Mouse (Mus musculus) heart, embryonic 14.5 days (tissue): ENCODE measurements around the gene Chd8. TPM values are rescaled to one million over a fixed set of nuclear protein-coding genes. Genes with fewer than 3 reads are reported as not detected.

Experiments used
- ATAC-seq: fragments of 200-750 bp; cut with Nextera tagmentation; 2 replicates; pipeline ENCODE4 v1.8.0; 2017; ENCODE audit warnings: low read depth, moderate TSS enrichment; ENCODE audit not compliant: insufficient number of reproducible peaks, insufficient read depth, low FRiP score
- H3K27ac ChIP-seq, 2 experiments: fragments of 200-500 bp in 1 of 2; fragments of 300-500 bp in 1 of 2; sonication (generic) in 1 of 2; replicated peaks in 1 of 2; 2 replicates each; pipeline ENCODE4 v1.5.1; 2012 to 2014; ENCODE audit warnings: low read depth in 2 of 2, low read length in 2 of 2, control low read depth in 1 of 2, mild to moderate bottlenecking in 1 of 2, mixed read lengths in 1 of 2; ENCODE audit not compliant: control insufficient read depth in 1 of 2, insufficient read depth in 1 of 2
- H3K27me3 ChIP-seq: fragments of 300-500 bp; sonication (generic); 2 replicates; pipeline ENCODE4 v1.6.1; 2014; ENCODE audit warnings: mild to moderate bottlenecking, low read length, control low read depth; ENCODE audit not compliant: control insufficient read depth, insufficient read depth
- H3K36me3 ChIP-seq: fragments of 300-500 bp; sonication (generic); 2 replicates; pipeline ENCODE4 v1.6.1; 2014; ENCODE audit warnings: mild to moderate bottlenecking, control low read depth, low read length, mixed read lengths; ENCODE audit not compliant: control insufficient read depth, insufficient read depth
- H3K4me1 ChIP-seq, 2 experiments: fragments of 200-500 bp in 1 of 2; fragments of 300-500 bp in 1 of 2; sonication (generic) in 1 of 2; 2 replicates each; pipeline ENCODE4 v1.6.1; 2012 to 2014; ENCODE audit warnings: low read length in 2 of 2, control low read depth in 1 of 2, mixed read lengths in 1 of 2; ENCODE audit not compliant: control insufficient read depth in 2 of 2, insufficient read depth in 2 of 2
- H3K4me2 ChIP-seq: fragments of 300-500 bp; sonication (generic); 2 replicates; pipeline ENCODE4 v1.6.1; 2014; ENCODE audit warnings: mild to moderate bottlenecking, low read length
- H3K4me3 ChIP-seq, 2 experiments: fragments of 200-500 bp in 1 of 2; fragments of 300-500 bp in 1 of 2; sonication (generic) in 1 of 2; 2 replicates each; pipeline ENCODE4 v1.5.1; 2012 to 2014; ENCODE audit warnings: low read length in 2 of 2, mild to moderate bottlenecking in 2 of 2, control low read depth in 1 of 2, low read depth in 1 of 2, moderate library complexity in 1 of 2; ENCODE audit not compliant: control insufficient read depth in 1 of 2, insufficient read depth in 1 of 2
- H3K9ac ChIP-seq: fragments of 300-500 bp; sonication (generic); 2 replicates; pipeline ENCODE4 v1.6.1; 2014; ENCODE audit warnings: mild to moderate bottlenecking, low read length
- H3K9me3 ChIP-seq: fragments of 300-500 bp; sonication (generic); 2 replicates; pipeline ENCODE4 v1.6.1; 2016; ENCODE audit warnings: low read length, control low read depth; ENCODE audit not compliant: control insufficient read depth
- WGBS: fragments of 180-500 bp; shearing (Covaris S2); extraction: QIAGEN DNeasy Blood & Tissue Kit; methylation state at CpG from one replicate; pipeline ENCODE4 v1.1.7; 2014; 5-methylcytosine and 5-hydroxymethylcytosine counted together
- polyA plus RNA-seq: library from polyadenylated mRNA; unstranded; fragments of >200 nt; fragmentation: Nextera tagmentation; extraction: Ambion mirVana; gene quantifications from 2 replicates; pipeline ENCODE4 v1.2.1, GENCODE M21; 2014

Gene Chd8
- polyA plus RNA-seq, 1 experiment from 2014 or later, result 30.3 TPM

GRCm38 (mm10) chr14:52160911-52161310 lies 96.7 kb downstream of the Chd8 start:
- 73% methylated on average over 6 of the region's 6 CpGs for WGBS
- Histone ChIP-seq H3K9me3 (no peaks in the 10 kb centered on the region), H3K4me2 (no peak overlapping the region), H3K4me3 (no peak overlapping the region), H3K27ac (no peak overlapping the region), H3K27me3 (no peaks in the 10 kb centered on the region), H3K9ac (no peak overlapping the region), H3K36me3 (peaks cover 72% of the 10 kb centered on the region), H3K4me1 (no peaks in the 10 kb centered on the region)
- no peak for ATAC-seq

GRCm38 (mm10) chr14:52155008-52155407 lies 102.6 kb downstream of the Chd8 start:
- Histone ChIP-seq H3K27me3 (no peaks in the 10 kb centered on the region), H3K9me3 (no peaks in the 10 kb centered on the region), H3K27ac (no peak overlapping the region), H3K36me3 (peaks cover 18% of the 10 kb centered on the region), H3K4me2 (no peak overlapping the region), H3K4me1 (no peaks in the 10 kb centered on the region), H3K9ac (no peak overlapping the region), H3K4me3 (no peak overlapping the region)
- ATAC-seq, result no peak
- WGBS, result 78% methylated on average over 2 of the region's 2 CpGs

DNA sequence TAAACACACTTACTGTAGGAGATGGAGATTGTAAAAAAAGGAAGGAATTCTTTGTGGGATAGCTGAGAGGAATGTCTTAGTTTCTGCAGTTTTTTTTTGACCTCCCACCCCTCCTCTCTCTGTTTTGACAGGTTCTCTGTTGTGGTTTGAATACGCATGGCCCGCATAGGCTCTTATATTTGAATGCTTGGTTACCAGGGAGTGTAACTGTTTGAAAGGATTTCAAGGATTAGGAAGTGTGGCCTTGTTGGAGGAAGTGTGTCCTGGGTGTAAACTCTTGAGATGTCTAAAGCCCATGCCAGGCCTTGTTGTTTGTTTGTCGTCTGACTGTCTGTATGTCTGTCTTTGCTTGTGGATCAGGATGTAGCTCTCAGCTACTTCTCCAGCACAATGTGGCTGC lies 105.0 kb downstream of the Chd8 start:
- Histone ChIP-seq H3K27ac (no peak overlapping the region), H3K27me3 (no peaks in the 10 kb centered on the region), H3K36me3 (no peaks in the 10 kb centered on the region), H3K9me3 (no peaks in the 10 kb centered on the region), H3K4me2 (no peak overlapping the region), H3K9ac (no peak overlapping the region), H3K4me3 (no peak overlapping the region), H3K4me1 (no peaks in the 10 kb centered on the region)
- 52% methylated on average over 3 of the region's 3 CpGs for WGBS
- ATAC-seq, result no peak

DNA sequence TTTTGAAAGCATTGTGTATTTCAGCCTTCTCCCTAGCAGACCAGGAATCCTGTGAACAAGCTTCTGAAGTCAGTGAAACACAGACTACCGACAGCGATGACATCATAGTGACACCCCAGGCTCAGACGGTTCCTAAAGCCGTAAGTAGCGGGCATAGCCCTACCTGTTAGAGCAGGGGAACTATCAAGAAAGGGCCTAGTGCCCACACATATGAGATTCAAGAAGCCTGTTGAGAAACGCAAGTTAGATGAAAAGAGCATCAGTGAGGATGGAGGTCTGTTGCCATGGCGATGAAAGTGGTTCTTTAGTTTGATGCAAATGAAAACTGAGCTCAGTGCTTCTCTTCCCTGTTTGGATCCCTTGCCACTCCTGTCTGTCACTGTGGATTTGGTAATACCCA lies 105.4 kb downstream of the Chd8 start:
- no peak overlapping the region for H3K9ac ChIP-seq
- 33% methylated on average over 7 of the region's 7 CpGs for WGBS
- H3K4me1 ChIP-seq, result no peaks in the 10 kb centered on the region
- H3K4me3 ChIP-seq, result no peak overlapping the region
- H3K36me3 ChIP-seq, result no peaks in the 10 kb centered on the region
- peak overlapping the region; percentile 25; the same call in 1 of the 2 replicates for H3K4me2 ChIP-seq
- no peaks in the 10 kb centered on the region for H3K27me3 ChIP-seq
- no peak overlapping the region for H3K27ac ChIP-seq
- H3K9me3 ChIP-seq, result no peaks in the 10 kb centered on the region
- ATAC-seq, result no peak

- no peaks in the 10 kb centered on the region for H3K4me1 ChIP-seq
- H3K4me2 ChIP-seq, result no peak overlapping the region
- H3K9ac ChIP-seq, result no peak overlapping the region
- H3K27me3 ChIP-seq, result no peaks in the 10 kb centered on the region
- no peaks in the 10 kb centered on the region for H3K36me3 ChIP-seq
- ATAC-seq, result no peak
- no peaks in the 10 kb centered on the region for H3K9me3 ChIP-seq
- H3K4me3 ChIP-seq, result no peak overlapping the region
- H3K27ac ChIP-seq, result no peak overlapping the region
- WGBS, result 58% methylated on average over 4 of the region's 4 CpGs
Measured at GRCm38 (mm10) chr14:52149888-52150287, 107.7 kb downstream of the Chd8 start.

Other genes with a start within 250 kb of the Chd8 start
- gene Tmem253, start 242.1 kb downstream of the Chd8 start, polyA plus RNA-seq, result 1.2 and 1.5 TPM in 2 replicates
- gene Zfp219, start 237.0 kb downstream of the Chd8 start, polyA plus RNA-seq, result 19.2 and 19.9 TPM in 2 replicates
- 0.19 TPM in 1 of 2 replicates, not detected in the other for gene Olfr221, start 215.3 kb downstream of the Chd8 start, polyA plus RNA-seq
- gene Hnrnpc, start 153.8 kb downstream of the Chd8 start, polyA plus RNA-seq, result 331 and 352 TPM in 2 replicates
- 32.0 and 32.6 TPM in 2 replicates for gene Rpgrip1, start 147.1 kb downstream of the Chd8 start, polyA plus RNA-seq
- gene Supt16, start 60.4 kb downstream of the Chd8 start, polyA plus RNA-seq, result 30.2 and 36.6 TPM in 2 replicates
- 39.2 and 39.7 TPM in 2 replicates for gene Tox4, start 21.4 kb upstream of the Chd8 start, polyA plus RNA-seq
- gene Rab2b, start 21.8 kb upstream of the Chd8 start, polyA plus RNA-seq, result 16.4 and 16.8 TPM in 2 replicates
- gene Mettl3, start 47.3 kb upstream of the Chd8 start, polyA plus RNA-seq, result 20.5 and 24.1 TPM in 2 replicates
- gene Sall2, start 71.0 kb upstream of the Chd8 start, polyA plus RNA-seq, result 6.0 and 6.2 TPM in 2 replicates
- not detected in 2 replicates for gene Olfr1513, start 98.6 kb upstream of the Chd8 start, polyA plus RNA-seq
- not detected in 2 replicates for gene Olfr1512, start 121.4 kb upstream of the Chd8 start, polyA plus RNA-seq
- gene Olfr1511, start 139.6 kb upstream of the Chd8 start, polyA plus RNA-seq, result not detected in 2 replicates
- gene Olfr1510, start 156.6 kb upstream of the Chd8 start, polyA plus RNA-seq, result not detected in 2 replicates
- gene Olfr1509, start 185.2 kb upstream of the Chd8 start, polyA plus RNA-seq, result not detected in 2 replicates
- gene Olfr1508, start 209.7 kb upstream of the Chd8 start, polyA plus RNA-seq, result not detected in 2 replicates
- gene Olfr1507, start 238.0 kb upstream of the Chd8 start, polyA plus RNA-seq, result not detected in 2 replicates